Mouse (Mus musculus) kidney, embryonic 14.5 days (tissue): ENCODE data around the gene Spats1. TPM values are rescaled to one million over a fixed set of nuclear protein-coding genes. Genes with fewer than 3 reads are reported as not detected.

ENCODE experiments used
- polyA plus RNA-seq: library from polyadenylated mRNA; unstranded; fragments of >200 nt; fragmentation: Nextera tagmentation; extraction: Ambion mirVana; gene quantifications from 2 replicates; pipeline ENCODE4 v1.2.1, GENCODE M21; 2014

The Spats1 gene
- polyA plus RNA-seq, 1 experiment from 2014 or later, result 0.76 TPM

Other genes starting within 250 kb of the Spats1 start
- 69.3 and 73.5 TPM in 2 replicates for gene Cdc5l, start 41.7 kb downstream of the Spats1 start, polyA plus RNA-seq
- gene Aars2, start 31.4 kb upstream of the Spats1 start, polyA plus RNA-seq, result 11.8 and 18.5 TPM in 2 replicates
- 0.61 and 0.70 TPM in 2 replicates for gene Tcte1, start 48.0 kb upstream of the Spats1 start, polyA plus RNA-seq
- 1.7 and 2.0 TPM in 2 replicates for gene Tmem151b, start 74.3 kb upstream of the Spats1 start, polyA plus RNA-seq
- 3.5 and 4.8 TPM in 2 replicates for gene Nfkbie, start 80.3 kb upstream of the Spats1 start, polyA plus RNA-seq
- 122 and 140 TPM in 2 replicates for gene Slc35b2, start 88.5 kb upstream of the Spats1 start, polyA plus RNA-seq
- 1,653 and 1,961 TPM in 2 replicates for gene Hsp90ab1, start 97.9 kb upstream of the Spats1 start, polyA plus RNA-seq
- gene Slc29a1, start 124.2 kb upstream of the Spats1 start, polyA plus RNA-seq, result 61.4 and 83.5 TPM in 2 replicates
- 4.2 and 5.1 TPM in 2 replicates for gene Mymx, start 126.7 kb upstream of the Spats1 start, polyA plus RNA-seq
- gene Capn11, start 183.9 kb upstream of the Spats1 start, polyA plus RNA-seq, result 0.10 TPM in 1 of 2 replicates, not detected in the other
- 154 and 192 TPM in 2 replicates for gene Mrpl14, start 210.9 kb upstream of the Spats1 start, polyA plus RNA-seq
- gene Tmem63b, start 211.5 kb upstream of the Spats1 start, polyA plus RNA-seq, result 23.1 and 28.0 TPM in 2 replicates